Mouse (Mus musculus) cerebral cortex, adult 2 months (tissue): ENCODE results near the gene Tbx5.

Source experiments
- WGBS: fragments of 180-500 bp; shearing (Covaris S2); methylation state at CpG from one replicate; pipeline ENCODE4 v1.1.7; 2018; 5-methylcytosine and 5-hydroxymethylcytosine counted together

The Tbx5 gene

GRCm38 (mm10) chr5:119842701-119843393 is 10.4 kb downstream of the Tbx5 start:
- 12% methylated on average over 4 of the region's 4 CpGs for WGBS

- 2% methylated on average over 8 of the region's 8 CpGs for WGBS
These were observed 10.9 kb downstream of the Tbx5 start for GRCm38 (mm10) chr5:119843394-119843777.

GRCm38 (mm10) chr5:119844366-119844765 is 11.9 kb downstream of the Tbx5 start:
- WGBS, result 5% methylated on average over 5 of the region's 5 CpGs

- WGBS, result 2% methylated on average over 21 of the region's 21 CpGs
These were observed 12.5 kb downstream of the Tbx5 start for GRCm38 (mm10) chr5:119844994-119845393.

- 72% methylated on average over 4 of the region's 4 CpGs for WGBS
These were observed 24.6 kb downstream of the Tbx5 start for GRCm38 (mm10) chr5:119857052-119857451.

GRCm38 (mm10) chr5:119861301-119861700 is 28.8 kb downstream of the Tbx5 start:
- 77% methylated on average over 5 of the region's 5 CpGs for WGBS

- whole genome bisulfite sequencing, result 86% methylated on average over 5 of the region's 5 CpGs
These were observed 30.0 kb downstream of the Tbx5 start for GRCm38 (mm10) chr5:119862431-119862830.

- WGBS, result 6% methylated on average over 31 of the region's 31 CpGs
These were observed 34.1 kb downstream of the Tbx5 start for GRCm38 (mm10) chr5:119866277-119867235.

GRCm38 (mm10) chr5:119867986-119868385 is 35.5 kb downstream of the Tbx5 start:
- WGBS, result 87% methylated on average over 6 of the region's 6 CpGs

GRCm38 (mm10) chr5:119875421-119875820 is 43.0 kb downstream of the Tbx5 start:
- 59% methylated on average over 2 of the region's 2 CpGs for WGBS

GRCm38 (mm10) chr5:119877185-119877584 is 44.7 kb downstream of the Tbx5 start:
- WGBS, result 68% methylated on average over 6 of the region's 6 CpGs

- WGBS, result 70% methylated on average over 8 of the region's 8 CpGs
These were observed 53.1 kb downstream of the Tbx5 start for GRCm38 (mm10) chr5:119885595-119885994.

- WGBS, result 61% methylated on average over 8 of the region's 8 CpGs
These were observed 54.9 kb downstream of the Tbx5 start for GRCm38 (mm10) chr5:119887381-119887780.

- 65% methylated on average over 5 of the region's 5 CpGs for WGBS
These were observed 59.5 kb downstream of the Tbx5 start for GRCm38 (mm10) chr5:119891960-119892359.

- 87% methylated on average over 3 of the region's 3 CpGs for WGBS
These were observed 60.6 kb downstream of the Tbx5 start for GRCm38 (mm10) chr5:119893060-119893459.

GRCm38 (mm10) chr5:119896605-119897004 is 64.1 kb downstream of the Tbx5 start:
- WGBS, result 83% methylated on average over 3 of the region's 3 CpGs

GRCm38 (mm10) chr5:119916551-119917171 is 84.2 kb downstream of the Tbx5 start:
- 17% methylated on average over 12 of the region's 12 CpGs for WGBS

- 93% methylated on average over 1 of the region's 1 CpGs for WGBS
These were observed 85.9 kb downstream of the Tbx5 start for GRCm38 (mm10) chr5:119918381-119918780.

- 74% methylated on average over 10 of the region's 10 CpGs for WGBS
These were observed 88.5 kb downstream of the Tbx5 start for GRCm38 (mm10) chr5:119920941-119921340.

GRCm38 (mm10) chr5:119922229-119922628 is 89.8 kb downstream of the Tbx5 start:
- 66% methylated on average over 11 of the region's 11 CpGs for WGBS
